Mouse (Mus musculus) forebrain, embryonic 12.5 days (tissue): ENCODE results near the gene Mr1. TPM values are rescaled to one million over a fixed set of nuclear protein-coding genes. Genes with fewer than 3 reads are reported as not detected.

ENCODE experiments used
- ATAC-seq: fragments of 200-750 bp; cut with Nextera tagmentation; 2 replicates; pipeline ENCODE4 v1.8.0; 2017; ENCODE audit warnings: moderate TSS enrichment; ENCODE audit not compliant: low FRiP score
- H3K27ac ChIP-seq: fragments of 300-500 bp; sonication (generic); 2 replicates; pipeline ENCODE4 v1.5.1; 2016; ENCODE audit warnings: mild to moderate bottlenecking
- H3K27me3 ChIP-seq: fragments of 300-500 bp; sonication (generic); 2 replicates; pipeline ENCODE4 v1.6.1; 2016; ENCODE audit warnings: mild to moderate bottlenecking
- H3K36me3 ChIP-seq: fragments of 300-500 bp; sonication (generic); replicated peaks from 2 replicates; pipeline ENCODE4 v1.6.1; 2016; ENCODE audit warnings: mild to moderate bottlenecking
- H3K4me1 ChIP-seq: fragments of 300-500 bp; sonication (generic); 2 replicates; pipeline ENCODE4 v1.6.1; 2016
- H3K4me2 ChIP-seq: fragments of 300-500 bp; sonication (generic); 2 replicates; pipeline ENCODE4 v1.6.1; 2016; ENCODE audit warnings: mild to moderate bottlenecking, moderate library complexity
- H3K4me3 ChIP-seq: fragments of 300-500 bp; sonication (generic); replicated peaks from 2 replicates; pipeline ENCODE4 v1.5.1; 2016; ENCODE audit warnings: mild to moderate bottlenecking
- H3K9ac ChIP-seq: fragments of 300-500 bp; sonication (generic); 2 replicates; pipeline ENCODE4 v1.6.1; 2016; ENCODE audit warnings: mild to moderate bottlenecking
- H3K9me3 ChIP-seq: fragments of 300-500 bp; sonication (generic); 2 replicates; pipeline ENCODE4 v1.6.1; 2016
- WGBS: fragments of 180-500 bp; shearing (Covaris S2); methylation state at CpG from one replicate; pipeline ENCODE4 v1.1.7; 2016; 5-methylcytosine and 5-hydroxymethylcytosine counted together
- polyA plus RNA-seq: library from polyadenylated mRNA; unstranded; fragments of >200 nt; fragmentation: Nextera tagmentation; extraction: Ambion mirVana; gene quantifications from 2 replicates; pipeline ENCODE4 v1.2.1, GENCODE M21; 2016

Gene Mr1
- polyA plus RNA-seq, 1 experiment from 2014 or later = 1.3 TPM

DNA sequence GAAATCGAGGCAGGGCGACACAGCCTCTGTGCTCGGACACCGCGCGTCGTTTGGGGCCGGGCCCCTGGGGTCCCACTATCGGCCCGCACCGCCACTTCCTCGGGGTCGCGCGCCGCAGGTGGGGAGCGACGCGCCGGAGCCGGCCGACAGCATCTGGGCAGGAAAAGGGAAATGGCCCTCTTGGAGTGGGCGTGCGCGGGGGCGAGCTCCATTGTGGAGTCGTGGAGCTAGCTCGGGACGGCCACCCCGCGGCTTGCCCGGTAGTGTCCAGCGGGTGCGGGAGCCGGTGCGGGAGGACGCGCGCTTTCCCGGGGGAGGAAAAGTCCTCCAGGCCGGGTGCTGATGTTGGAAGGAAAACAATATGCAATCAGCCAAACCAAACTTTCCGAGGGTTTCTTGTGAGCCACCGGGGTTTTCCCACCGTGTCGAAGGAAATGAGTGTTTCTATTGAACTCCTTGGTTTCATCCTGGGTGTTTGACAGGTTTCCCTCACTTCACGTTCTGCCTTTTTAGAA lies 12.4 kb upstream of the Mr1 start:
- H3K4me2 ChIP-seq = peak overlapping the region; percentile 76
- peak overlapping the region; percentile 87 for H3K27ac ChIP-seq
- under 1% methylated on average over 46 of the region's 46 CpGs for WGBS
- peak overlapping the region; percentile 90 for H3K9ac ChIP-seq
- H3K27me3 ChIP-seq = no peaks in the 10 kb centered on the region
- peak overlapping the region; percentile 94 for H3K4me3 ChIP-seq
- peaks cover 21% of the 10 kb centered on the region for H3K4me1 ChIP-seq
- H3K9me3 ChIP-seq = no peaks in the 10 kb centered on the region
- peak; percentile 69 for ATAC-seq
- H3K36me3 ChIP-seq = no peaks in the 10 kb centered on the region

DNA sequence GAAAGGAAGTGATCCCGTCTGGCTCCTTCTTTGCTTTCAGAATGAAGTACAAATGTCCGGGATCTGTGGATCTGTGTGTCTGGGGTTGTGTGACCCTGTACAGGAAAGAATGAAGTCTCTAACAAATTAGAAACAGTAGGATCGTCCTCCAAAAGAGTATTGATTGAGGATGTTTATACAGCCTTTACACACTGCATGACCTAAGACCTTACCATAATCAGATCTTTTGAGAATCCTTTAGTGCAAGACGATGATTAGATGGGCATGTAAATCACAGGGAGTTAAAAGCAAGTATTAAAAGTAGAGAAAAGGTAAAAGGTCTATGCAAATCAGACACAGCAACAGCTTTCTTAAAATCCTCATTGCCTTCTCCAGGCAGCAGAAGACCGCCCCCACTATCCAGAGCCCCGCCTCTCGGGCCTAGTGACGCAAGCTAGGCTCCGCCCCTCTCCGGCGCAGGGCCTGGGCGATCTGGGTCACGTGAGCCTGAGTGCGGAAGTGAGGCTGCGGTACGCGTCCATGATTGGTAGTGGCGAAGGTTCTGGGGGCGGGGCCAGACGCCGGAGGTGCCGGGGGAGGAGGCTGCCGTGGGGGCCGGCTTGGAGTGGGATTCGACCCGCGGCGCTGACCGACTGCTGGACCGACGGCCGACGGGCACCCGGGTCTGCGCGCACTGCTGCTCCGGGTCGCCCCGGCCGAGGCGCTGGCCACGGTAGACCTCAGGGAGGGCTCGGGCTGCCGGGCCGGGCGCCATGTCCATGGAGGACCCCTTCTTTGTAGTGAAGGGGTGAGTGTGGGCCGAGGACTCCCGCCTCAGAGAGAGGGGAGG lies 11.7 kb upstream of the Mr1 start, which contains the start of gene Stx6:
Gene Stx6, plus strand, starts transcription at position 575 of the 829 bp plus-strand sequence.
- H3K4me1 ChIP-seq = peaks cover 16% of the 10 kb centered on the region
- no peaks in the 10 kb centered on the region for H3K9me3 ChIP-seq
- peak; percentile 99 for ATAC-seq
- 3% methylated on average over 48 of the region's 48 CpGs for WGBS
- H3K27ac ChIP-seq = peak within 1 kb of the TSS; percentile 87
- no peaks in the 10 kb centered on the region for H3K36me3 ChIP-seq
- peak within 1 kb of the TSS; percentile 90 for H3K9ac ChIP-seq
- H3K4me2 ChIP-seq = peak within 1 kb of the TSS; percentile 76
- no peaks in the 10 kb centered on the region for H3K27me3 ChIP-seq
- peak within 1 kb of the TSS; percentile 94 for H3K4me3 ChIP-seq

DNA sequence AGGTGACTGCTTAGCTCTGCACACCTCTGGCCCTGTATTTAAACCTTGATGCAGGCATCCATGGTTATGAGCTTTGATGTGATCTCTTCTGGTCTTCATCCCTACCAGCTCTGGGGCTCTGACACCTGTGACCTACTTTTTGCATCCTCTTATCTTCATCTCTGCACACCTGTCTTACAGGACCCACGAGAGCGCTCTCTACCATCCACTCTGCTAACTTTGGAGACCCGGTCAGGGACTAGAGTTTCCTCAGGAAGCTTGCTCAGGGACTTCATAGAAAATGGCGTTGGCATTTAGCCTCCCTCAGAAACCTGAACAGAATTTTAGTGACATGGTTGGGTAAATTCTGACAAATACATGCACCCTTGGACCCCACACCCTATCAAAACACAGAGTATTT lies 7.3 kb upstream of the Mr1 start:
- no peak overlapping the region for H3K4me3 ChIP-seq
- H3K9ac ChIP-seq = no peak overlapping the region
- no peaks in the 10 kb centered on the region for H3K36me3 ChIP-seq
- no peaks in the 10 kb centered on the region for H3K9me3 ChIP-seq
- H3K27ac ChIP-seq = no peak overlapping the region
- no peak overlapping the region for H3K4me2 ChIP-seq
- WGBS = 76% methylated on average over 4 of the region's 4 CpGs
- no peaks in the 10 kb centered on the region for H3K27me3 ChIP-seq
- ATAC-seq = no peak
- H3K4me1 ChIP-seq = peaks cover 3% of the 10 kb centered on the region

DNA sequence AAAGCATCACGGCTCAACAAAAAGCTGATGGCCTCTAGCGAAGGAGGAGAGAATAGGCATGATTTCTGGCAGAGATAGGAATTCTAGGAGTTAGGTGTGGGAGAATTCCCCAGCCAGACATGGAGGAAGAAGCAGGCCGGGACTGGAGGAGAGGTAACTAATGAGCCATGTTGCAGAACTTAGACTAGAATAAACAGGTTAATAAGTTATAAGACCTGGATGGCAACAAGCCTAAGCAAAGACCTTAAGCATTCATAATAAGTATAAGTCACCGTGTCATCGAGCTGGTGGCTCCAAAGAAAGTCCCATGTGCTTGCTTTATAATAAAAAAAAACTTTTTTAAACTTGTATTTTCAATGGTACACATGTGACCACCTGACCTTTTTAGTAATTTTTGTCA lies 4.2 kb upstream of the Mr1 start:
- no peak for ATAC-seq
- H3K9ac ChIP-seq = no peak overlapping the region
- no peaks in the 10 kb centered on the region for H3K27me3 ChIP-seq
- H3K27ac ChIP-seq = no peak overlapping the region
- H3K4me1 ChIP-seq = no peaks in the 10 kb centered on the region
- no peak overlapping the region for H3K4me3 ChIP-seq
- H3K4me2 ChIP-seq = no peak overlapping the region
- no peaks in the 10 kb centered on the region for H3K36me3 ChIP-seq
- H3K9me3 ChIP-seq = no peaks in the 10 kb centered on the region
- 93% methylated on average over 5 of the region's 5 CpGs for WGBS

DNA sequence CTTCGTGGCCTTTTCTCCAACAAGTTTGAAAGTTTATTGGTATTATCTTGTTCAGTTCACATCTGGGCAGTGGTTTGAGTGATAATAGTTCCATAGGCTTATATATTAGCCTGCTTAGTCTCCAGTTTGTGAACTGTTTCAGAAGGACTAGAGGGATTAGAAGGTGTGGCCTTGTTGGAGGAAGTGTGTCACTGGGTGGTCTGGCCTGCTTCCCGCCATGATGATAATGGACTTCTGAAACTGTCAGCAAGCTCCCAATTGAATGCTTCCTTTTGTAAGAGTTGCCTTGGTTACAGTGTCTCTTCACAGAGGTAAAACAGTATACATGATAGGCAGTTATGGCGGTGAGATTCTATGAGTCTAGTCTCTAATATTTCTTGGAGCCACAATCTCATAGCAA lies 2.8 kb upstream of the Mr1 start:
- H3K27ac ChIP-seq = no peak overlapping the region
- no peak overlapping the region for H3K9ac ChIP-seq
- no peaks in the 10 kb centered on the region for H3K36me3 ChIP-seq
- 87% methylated on average over 3 of the region's 3 CpGs for WGBS
- H3K4me2 ChIP-seq = no peak overlapping the region
- H3K9me3 ChIP-seq = no peaks in the 10 kb centered on the region
- ATAC-seq = no peak
- no peak overlapping the region for H3K4me3 ChIP-seq
- H3K27me3 ChIP-seq = no peaks in the 10 kb centered on the region
- no peaks in the 10 kb centered on the region for H3K4me1 ChIP-seq

DNA sequence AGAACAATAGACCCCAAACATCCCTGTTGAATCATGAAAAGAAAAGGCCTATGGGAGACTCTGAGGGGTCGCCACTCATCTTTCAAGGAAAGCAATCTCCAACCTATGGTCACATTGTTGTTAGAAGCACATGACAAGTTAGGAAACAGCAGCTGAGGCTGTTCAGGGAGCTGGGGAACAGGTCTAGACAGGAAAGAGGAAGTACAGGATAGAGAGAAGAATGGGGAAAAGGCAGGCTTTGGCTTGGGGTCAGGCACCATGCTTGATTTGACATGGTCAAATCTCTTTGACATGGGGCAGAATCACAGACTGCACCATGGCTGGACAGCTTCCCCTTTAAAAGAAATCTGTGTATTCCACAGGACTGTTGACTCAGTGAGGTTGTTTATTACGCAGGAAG lies 614 bp upstream of the Mr1 start:
- Histone ChIP-seq H3K27ac (no peak overlapping the region), H3K9me3 (no peaks in the 10 kb centered on the region), H3K9ac (no peak overlapping the region), H3K4me3 (no peak overlapping the region), H3K4me2 (no peak overlapping the region), H3K36me3 (no peaks in the 10 kb centered on the region), H3K4me1 (no peaks in the 10 kb centered on the region), H3K27me3 (no peaks in the 10 kb centered on the region)
- WGBS = 87% methylated on average over 2 of the region's 2 CpGs
- no peak for ATAC-seq

DNA sequence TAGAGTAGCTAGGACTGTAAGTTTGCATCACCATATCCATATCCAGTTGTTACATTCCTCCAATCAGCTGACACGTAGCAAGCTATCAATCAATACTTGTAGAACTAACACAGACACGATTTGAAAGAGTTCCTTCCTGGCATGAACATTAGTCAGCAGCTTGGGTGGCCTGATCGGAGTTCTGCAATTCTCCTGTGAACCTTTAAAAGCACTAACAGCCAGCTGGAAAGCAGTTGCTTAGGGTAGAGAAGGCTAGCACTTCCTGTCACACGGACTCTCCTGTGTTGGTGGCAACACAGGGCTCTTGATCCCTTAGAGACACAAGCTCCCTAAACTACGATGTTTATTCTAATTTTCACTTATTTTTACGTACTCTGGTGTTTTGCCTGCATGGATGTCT lies 994 bp downstream of the Mr1 start:
- no peaks in the 10 kb centered on the region for H3K9me3 ChIP-seq

DNA sequence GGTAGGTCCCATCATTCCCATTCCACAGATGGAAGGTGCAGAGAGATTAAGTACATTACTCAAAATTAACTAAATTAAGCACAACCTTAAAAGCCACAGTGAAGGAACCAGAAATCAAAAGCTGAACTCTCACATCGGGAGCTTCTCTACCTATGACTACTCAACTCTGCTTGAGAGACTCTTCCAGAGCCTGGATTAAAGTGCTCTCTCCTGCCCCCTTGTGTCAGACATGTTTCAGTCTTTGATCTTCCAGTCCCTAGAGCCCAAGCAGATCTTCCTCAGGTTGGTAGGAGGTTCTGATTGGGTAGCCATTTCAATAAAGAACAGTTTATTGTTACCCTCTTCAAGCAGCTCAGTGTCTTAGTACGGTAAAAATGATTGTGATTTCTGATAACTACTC lies 6.5 kb downstream of the Mr1 start:
- Histone ChIP-seq H3K4me1 (no peaks in the 10 kb centered on the region), H3K27ac (no peak overlapping the region), H3K9ac (no peak overlapping the region), H3K4me2 (no peak overlapping the region), H3K9me3 (no peaks in the 10 kb centered on the region), H3K27me3 (no peaks in the 10 kb centered on the region), H3K36me3 (no peaks in the 10 kb centered on the region), H3K4me3 (no peak overlapping the region)
- no peak for ATAC-seq
- WGBS = 80% methylated on average over 2 of the region's 2 CpGs

More for the DNA sequence above, 994 bp downstream of the Mr1 start:
- Histone ChIP-seq H3K4me2 (no peak overlapping the region), H3K27me3 (no peaks in the 10 kb centered on the region), H3K36me3 (no peaks in the 10 kb centered on the region), H3K4me3 (no peak overlapping the region), H3K4me1 (no peaks in the 10 kb centered on the region), H3K27ac (no peak overlapping the region), H3K9ac (no peak overlapping the region)
- no peak for ATAC-seq
- WGBS = 85% methylated on average over 6 of the region's 6 CpGs

DNA sequence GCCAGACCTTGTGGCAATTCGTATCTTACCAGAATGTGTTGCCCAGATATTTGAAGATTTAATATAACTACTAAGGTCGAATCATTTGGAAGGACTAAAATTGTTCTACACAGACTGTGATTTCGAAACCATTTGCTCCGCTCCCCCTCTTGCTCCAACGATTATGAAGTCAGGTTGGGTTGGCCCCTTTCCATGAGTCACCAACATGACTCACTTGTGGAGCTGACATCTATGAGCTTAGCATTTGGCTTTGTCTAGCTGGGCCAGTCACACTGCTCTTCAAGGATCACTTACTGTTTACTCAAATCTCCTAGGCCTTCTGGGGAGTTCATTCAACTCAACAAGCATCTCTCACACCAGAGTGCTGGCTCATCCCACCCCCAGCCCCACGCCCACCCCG lies 7.8 kb downstream of the Mr1 start:
- no peaks in the 10 kb centered on the region for H3K4me1 ChIP-seq
- H3K9me3 ChIP-seq = no peaks in the 10 kb centered on the region
- no peak overlapping the region for H3K9ac ChIP-seq
- H3K36me3 ChIP-seq = no peaks in the 10 kb centered on the region
- 93% methylated on average over 7 of the region's 7 CpGs for WGBS
- ATAC-seq = no peak
- H3K4me2 ChIP-seq = no peak overlapping the region
- H3K27me3 ChIP-seq = no peaks in the 10 kb centered on the region
- H3K4me3 ChIP-seq = no peak overlapping the region
- no peak overlapping the region for H3K27ac ChIP-seq

DNA sequence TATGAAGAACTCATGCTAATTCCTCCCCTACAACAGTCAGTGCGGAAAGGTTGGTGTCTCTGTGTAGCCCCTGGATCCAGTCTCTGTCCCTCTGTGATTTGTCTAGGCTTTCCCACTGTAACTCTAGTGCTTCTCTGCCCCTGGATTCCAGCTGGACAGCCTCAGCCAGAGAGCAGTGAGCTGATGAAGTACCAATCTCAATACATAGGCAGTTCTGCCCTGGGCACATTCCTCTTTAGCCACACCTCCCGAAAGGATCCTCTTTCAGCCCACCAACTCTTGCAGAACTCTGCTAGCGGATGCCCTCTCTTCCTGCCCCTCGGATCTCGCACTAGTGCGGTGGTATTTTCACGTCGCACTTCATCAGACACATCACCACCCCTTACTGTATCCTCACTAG lies 11.7 kb downstream of the Mr1 start:
- no peaks in the 10 kb centered on the region for H3K36me3 ChIP-seq
- no peaks in the 10 kb centered on the region for H3K4me1 ChIP-seq
- H3K4me2 ChIP-seq = no peak overlapping the region
- 74% methylated on average over 8 of the region's 8 CpGs for WGBS
- no peak for ATAC-seq
- no peaks in the 10 kb centered on the region for H3K27me3 ChIP-seq
- no peak overlapping the region for H3K4me3 ChIP-seq
- H3K27ac ChIP-seq = no peak overlapping the region
- H3K9me3 ChIP-seq = no peaks in the 10 kb centered on the region
- H3K9ac ChIP-seq = no peak overlapping the region

DNA sequence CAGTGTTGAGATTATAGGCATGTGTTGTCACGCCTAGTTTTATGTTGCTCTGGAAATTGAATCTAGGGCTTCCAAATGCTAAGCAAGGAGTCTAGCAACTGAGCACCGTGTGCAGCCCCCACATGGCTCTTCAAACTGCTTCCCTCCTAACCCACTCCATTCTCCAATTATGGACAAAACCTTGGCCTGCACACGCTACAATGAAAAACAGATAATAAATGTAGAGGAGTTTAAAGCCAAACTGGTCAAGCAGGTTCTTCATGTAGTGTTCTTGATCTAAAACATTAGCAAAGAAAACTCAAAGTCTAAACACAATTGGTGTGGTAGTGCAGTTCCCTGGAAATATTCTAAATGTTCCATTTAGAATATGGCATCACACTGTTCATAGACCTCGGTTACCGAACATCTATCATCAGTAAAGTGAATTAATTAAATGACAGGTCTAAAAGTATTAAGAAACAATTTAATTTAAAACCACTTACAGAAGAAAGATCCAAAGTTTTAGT lies 19.1 kb downstream of the Mr1 start:
- no peaks in the 10 kb centered on the region for H3K4me1 ChIP-seq
- no peak for ATAC-seq
- no peak overlapping the region for H3K9ac ChIP-seq
- H3K27me3 ChIP-seq = no peaks in the 10 kb centered on the region
- H3K4me3 ChIP-seq = no peak overlapping the region
- no peaks in the 10 kb centered on the region for H3K36me3 ChIP-seq
- 90% methylated on average over 5 of the region's 5 CpGs for WGBS
- no peaks in the 10 kb centered on the region for H3K9me3 ChIP-seq
- H3K4me2 ChIP-seq = no peak overlapping the region
- H3K27ac ChIP-seq = no peak overlapping the region

DNA sequence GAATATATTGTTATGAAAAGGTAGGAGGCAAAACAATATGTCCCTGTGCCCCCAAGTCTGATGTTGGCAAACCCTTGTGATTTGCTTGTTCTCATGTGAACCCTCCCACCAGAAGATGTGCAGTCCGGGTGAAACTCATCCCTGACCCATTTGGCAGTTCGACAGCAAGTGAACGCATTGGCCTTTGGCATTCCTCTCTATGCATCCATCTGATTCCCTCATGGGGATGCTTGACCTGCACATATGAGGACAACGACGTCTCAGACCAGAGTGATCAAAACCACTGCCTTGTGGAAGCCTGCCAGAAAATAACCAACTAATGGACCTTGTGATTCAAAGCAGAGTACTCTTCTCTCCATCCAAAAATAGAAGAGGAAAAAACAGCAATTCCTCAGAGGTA lies 19.9 kb downstream of the Mr1 start:
- H3K27ac ChIP-seq = no peak overlapping the region
- no peaks in the 10 kb centered on the region for H3K9me3 ChIP-seq
- H3K4me3 ChIP-seq = no peak overlapping the region
- no peaks in the 10 kb centered on the region for H3K36me3 ChIP-seq
- no peak overlapping the region for H3K4me2 ChIP-seq
- WGBS = 85% methylated on average over 5 of the region's 5 CpGs
- H3K4me1 ChIP-seq = no peaks in the 10 kb centered on the region
- H3K27me3 ChIP-seq = no peaks in the 10 kb centered on the region
- no peak overlapping the region for H3K9ac ChIP-seq
- ATAC-seq = no peak

DNA sequence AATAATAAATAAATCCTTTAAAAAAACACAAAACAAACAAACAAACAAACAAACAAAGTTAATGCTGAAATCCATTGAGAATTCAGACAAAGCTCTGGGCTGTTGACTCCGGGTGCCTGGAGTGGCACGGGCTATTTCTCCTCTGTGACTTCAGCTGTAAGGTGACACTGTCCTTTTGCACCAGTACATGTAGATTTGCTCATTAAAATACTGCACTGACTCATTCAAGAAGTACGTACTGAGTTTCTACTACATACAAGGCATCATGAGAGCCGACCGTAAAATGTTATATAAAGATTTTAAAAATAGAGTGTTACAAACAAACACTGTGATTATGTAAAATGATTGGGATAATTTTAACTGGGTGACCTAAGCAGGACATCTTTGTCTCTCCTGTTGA lies 22.2 kb downstream of the Mr1 start:
- no peak for ATAC-seq
- Histone ChIP-seq H3K36me3 (no peaks in the 10 kb centered on the region), H3K4me2 (no peak overlapping the region), H3K9ac (no peak overlapping the region), H3K9me3 (no peaks in the 10 kb centered on the region), H3K27me3 (no peaks in the 10 kb centered on the region), H3K4me3 (no peak overlapping the region), H3K4me1 (no peaks in the 10 kb centered on the region), H3K27ac (no peak overlapping the region)
- WGBS = 96% methylated on average over 5 of the region's 5 CpGs
